Mouse (Mus musculus): ENCODE data around the gene Col9a1. TPM values are rescaled to one million over a fixed set of nuclear protein-coding genes. Genes with fewer than 3 reads are reported as not detected.

Col9a1 gene
- polyA plus RNA-seq, 1 experiment from 2014 or later = 1.8 TPM

Other genes starting within 250 kb of the Col9a1 start
- gene Sdhaf4, start 172.0 kb upstream of the Col9a1 start, polyA plus RNA-seq (2015; fragmentation: Nextera tagmentation; extraction: Ambion mirVana) = 75.0 and 85.0 TPM in 2 replicates
- gene Fam135a, start 77.3 kb upstream of the Col9a1 start, polyA plus RNA-seq (2015; fragmentation: Nextera tagmentation; extraction: Ambion mirVana) = 23.3 and 23.9 TPM in 2 replicates

Measured in hindbrain, embryonic 16.5 days (tissue).